Mouse (Mus musculus): ENCODE measurements around the gene Rbm20.

- TF ChIP-seq CTCF (IDR thresholded peaks at IDR 0.05; ENCODE audit: low read depth, low read length) (no peak), POLR2A (IDR thresholded peaks at IDR 0.05; ENCODE audit: borderline replicate concordance, low read depth, low read length) (no peak)
Observed at GRCm38 (mm10) chr19:53875246-53875645, 198.1 kb downstream of the Rbm20 start.

Measured in bone marrow macrophage, adult 2 months (primary cell).